Mouse (Mus musculus) midbrain, embryonic 11.5 days (tissue): Measurements from ENCODE around the gene Tbc1d10c. TPM values are rescaled to one million over a fixed set of nuclear protein-coding genes. Genes with fewer than 3 reads are reported as not detected.
A peak's percentile ranks its signal among the peaks of the same experiment; 100 is the strongest.

Experiments
- ATAC-seq: fragments of 200-750 bp; cut with Nextera tagmentation; 2 replicates; pipeline ENCODE4 v1.8.0; 2017; ENCODE audit warnings: moderate TSS enrichment, moderate library complexity; ENCODE audit not compliant: low FRiP score
- DNase-seq: peaks from one replicate; pipeline ENCODE4 v3.0.0; 2015; ENCODE audit warnings: low spot score; ENCODE audit errors: missing footprints
- H3K27ac ChIP-seq: fragments of 300-500 bp; sonication (generic); 2 replicates; pipeline ENCODE4 v1.5.1; 2014; ENCODE audit warnings: low read depth, low read length
- H3K27me3 ChIP-seq: fragments of 300-500 bp; sonication (generic); 2 replicates; pipeline ENCODE4 v1.6.1; 2014; ENCODE audit warnings: mild to moderate bottlenecking, low read length, moderate library complexity, mixed read lengths; ENCODE audit not compliant: control insufficient read depth, insufficient read depth
- H3K36me3 ChIP-seq: fragments of 300-500 bp; sonication (generic); 2 replicates; pipeline ENCODE4 v1.6.1; 2014; ENCODE audit warnings: mild to moderate bottlenecking, low read length, moderate library complexity, mixed read lengths; ENCODE audit not compliant: control insufficient read depth, insufficient read depth
- H3K4me1 ChIP-seq: fragments of 300-500 bp; sonication (generic); 2 replicates; pipeline ENCODE4 v1.6.1; 2014; ENCODE audit warnings: low read length; ENCODE audit not compliant: control insufficient read depth, insufficient read depth
- H3K4me2 ChIP-seq: fragments of 300-500 bp; sonication (generic); 2 replicates; pipeline ENCODE4 v1.6.1; 2014; ENCODE audit warnings: mild to moderate bottlenecking, moderate library complexity
- H3K4me3 ChIP-seq: fragments of 300-500 bp; sonication (generic); 2 replicates; pipeline ENCODE4 v1.5.1; 2014; ENCODE audit warnings: low read depth, low read length
- H3K9ac ChIP-seq: fragments of 300-500 bp; sonication (generic); 2 replicates; pipeline ENCODE4 v1.6.1; 2014; ENCODE audit warnings: low read length
- H3K9me3 ChIP-seq: fragments of 300-500 bp; sonication (generic); 2 replicates; pipeline ENCODE4 v1.6.1; 2016; ENCODE audit warnings: low read length; ENCODE audit not compliant: control insufficient read depth
- WGBS: fragments of 180-500 bp; shearing (Covaris S2); extraction: QIAGEN DNeasy Blood & Tissue Kit; methylation state at CpG from one replicate; pipeline ENCODE4 v1.1.7; 2014; 5-methylcytosine and 5-hydroxymethylcytosine counted together
- polyA plus RNA-seq: library from polyadenylated mRNA; unstranded; fragments of >200 nt; fragmentation: Nextera tagmentation; extraction: Ambion mirVana; gene quantifications from 2 replicates; pipeline ENCODE4 v1.2.1, GENCODE M21; 2014

The Tbc1d10c gene
- polyA plus RNA-seq, 1 experiment from 2014 or later: 0.29 TPM

DNA sequence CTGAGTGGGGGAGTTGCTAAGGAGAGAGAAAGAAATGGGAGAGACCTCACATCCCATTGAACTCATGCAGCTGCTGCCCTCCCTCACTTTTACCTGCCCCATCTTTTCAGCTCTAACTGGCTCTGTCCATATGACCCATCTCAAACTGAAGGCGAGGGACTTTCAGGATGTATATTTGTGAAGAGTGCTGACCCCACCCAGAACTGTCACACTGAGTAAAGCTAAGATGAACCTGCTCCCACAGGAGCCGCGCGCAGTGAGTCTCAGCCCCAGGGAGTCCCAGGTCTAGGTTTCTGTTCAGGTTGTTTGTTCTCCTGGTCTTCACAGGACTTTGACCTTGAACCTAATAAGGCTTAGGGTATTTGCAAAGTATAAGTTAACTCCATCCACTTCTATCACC, 37.8 kb upstream of the Tbc1d10c start:
- Histone ChIP-seq H3K4me3 (no peak overlapping the region), H3K4me2 (no peak overlapping the region), H3K27me3 (peaks cover 3% of the 10 kb centered on the region; the same call in 1 of the 2 replicates), H3K36me3 (no peaks in the 10 kb centered on the region), H3K27ac (no peak overlapping the region), H3K4me1 (peaks cover 9% of the 10 kb centered on the region), H3K9me3 (no peaks in the 10 kb centered on the region), H3K9ac (no peak overlapping the region)
- WGBS: 78% methylated on average over 4 of the region's 4 CpGs
- peak; percentile 64 for DNase-seq
- no peak for ATAC-seq

DNA sequence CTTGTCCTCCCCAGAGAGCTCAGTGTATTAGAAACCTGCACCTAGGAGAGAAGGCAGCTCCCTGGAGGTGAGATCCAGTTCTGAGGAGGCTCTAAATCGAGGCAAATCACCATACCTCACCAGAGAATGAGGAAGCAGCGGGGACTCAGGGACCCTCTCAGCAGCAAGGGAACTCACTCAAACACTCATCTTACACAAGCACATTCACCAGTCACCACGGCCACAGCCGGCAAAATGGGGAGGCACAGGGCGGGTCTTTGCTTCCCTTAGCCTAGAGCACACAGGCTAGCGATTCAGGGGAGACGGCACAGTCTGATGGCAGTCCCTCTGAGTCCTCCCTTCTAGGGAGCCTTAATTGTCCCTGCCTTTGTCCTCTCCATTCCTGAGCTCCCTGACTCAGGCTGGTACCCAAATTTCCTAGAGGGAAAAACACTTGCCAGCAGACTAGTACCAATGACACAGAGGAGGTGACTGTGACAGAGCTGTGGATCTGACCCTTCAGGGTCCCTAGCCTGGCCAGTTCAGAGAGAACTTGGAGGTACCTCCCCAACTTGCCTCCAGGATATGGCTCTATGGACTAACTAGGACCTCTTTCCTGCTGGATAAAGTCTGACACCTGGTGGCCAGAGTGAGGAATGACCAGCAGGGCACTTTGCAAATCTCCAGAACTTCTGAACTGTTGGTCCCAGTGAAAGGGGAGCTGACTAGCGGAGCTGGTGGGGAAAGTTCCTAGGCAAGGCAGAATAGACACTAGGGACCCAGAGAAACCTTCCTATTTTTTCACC, 37.0 kb upstream of the Tbc1d10c start:
- Histone ChIP-seq H3K9ac (no peak overlapping the region), H3K4me2 (no peak overlapping the region), H3K36me3 (no peaks in the 10 kb centered on the region), H3K4me1 (peaks cover 9% of the 10 kb centered on the region), H3K27ac (no peak overlapping the region), H3K4me3 (no peak overlapping the region), H3K27me3 (peaks cover 3% of the 10 kb centered on the region; the same call in 1 of the 2 replicates), H3K9me3 (no peaks in the 10 kb centered on the region)
- 20% methylated on average over 8 of the region's 8 CpGs for WGBS
- 0 out of 2 replicates have a peak, but pooled peaks have one; percentile 18 for ATAC-seq
- DNase-seq: peak; percentile 97

DNA sequence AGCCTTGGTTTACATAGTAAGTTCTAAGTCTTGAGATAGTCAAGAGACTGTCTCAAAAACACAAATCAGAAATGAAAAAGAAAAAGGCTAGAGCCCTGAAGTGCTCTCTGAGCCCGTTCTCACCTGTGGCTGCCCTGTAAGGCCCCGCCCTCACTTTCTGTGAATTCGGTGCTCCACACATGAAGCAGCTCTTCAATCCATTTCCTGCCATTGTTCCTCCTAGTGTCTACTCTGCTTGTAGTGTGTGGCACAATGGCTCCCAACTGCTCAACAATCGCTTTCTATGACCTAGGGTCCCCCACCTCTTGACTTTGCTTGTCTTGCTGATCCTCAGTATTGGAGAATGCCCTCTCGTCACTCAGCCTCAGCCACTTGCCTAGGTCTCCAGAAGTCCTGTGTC, 36.4 kb upstream of the Tbc1d10c start:
- ATAC-seq (no peak), DNase-seq (no peak)
- H3K27ac ChIP-seq: no peak overlapping the region
- WGBS: 71% methylated on average over 5 of the region's 5 CpGs
- H3K36me3 ChIP-seq: no peaks in the 10 kb centered on the region
- H3K4me1 ChIP-seq: peaks cover 7% of the 10 kb centered on the region
- H3K9me3 ChIP-seq: no peaks in the 10 kb centered on the region
- H3K9ac ChIP-seq: no peak overlapping the region
- no peak overlapping the region for H3K4me3 ChIP-seq
- no peak overlapping the region for H3K4me2 ChIP-seq
- peaks cover 3% of the 10 kb centered on the region; the same call in 1 of the 2 replicates for H3K27me3 ChIP-seq

DNA sequence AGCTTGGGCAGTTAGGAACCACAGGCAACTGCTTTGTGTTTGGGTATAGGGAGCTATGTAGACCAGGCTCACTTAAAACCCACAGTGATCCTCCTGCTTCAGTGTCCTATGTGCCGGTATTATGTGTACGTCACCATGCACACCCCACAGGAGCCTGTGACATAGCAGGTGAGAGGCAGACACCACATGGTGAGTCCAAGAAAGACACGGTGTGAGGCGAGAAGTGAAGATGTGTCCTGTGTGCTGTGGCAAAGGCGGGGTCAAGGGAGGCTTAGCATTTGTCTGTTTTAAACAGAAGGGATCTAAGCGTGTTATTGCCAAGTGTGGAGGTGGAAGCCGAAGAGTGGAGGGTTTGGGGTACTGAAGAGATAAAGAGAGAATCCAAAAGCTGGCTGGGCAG, 35.7 kb upstream of the Tbc1d10c start:
- WGBS: 91% methylated on average over 7 of the region's 7 CpGs
- H3K27me3 ChIP-seq: peaks cover 3% of the 10 kb centered on the region; the same call in 1 of the 2 replicates

DNA sequence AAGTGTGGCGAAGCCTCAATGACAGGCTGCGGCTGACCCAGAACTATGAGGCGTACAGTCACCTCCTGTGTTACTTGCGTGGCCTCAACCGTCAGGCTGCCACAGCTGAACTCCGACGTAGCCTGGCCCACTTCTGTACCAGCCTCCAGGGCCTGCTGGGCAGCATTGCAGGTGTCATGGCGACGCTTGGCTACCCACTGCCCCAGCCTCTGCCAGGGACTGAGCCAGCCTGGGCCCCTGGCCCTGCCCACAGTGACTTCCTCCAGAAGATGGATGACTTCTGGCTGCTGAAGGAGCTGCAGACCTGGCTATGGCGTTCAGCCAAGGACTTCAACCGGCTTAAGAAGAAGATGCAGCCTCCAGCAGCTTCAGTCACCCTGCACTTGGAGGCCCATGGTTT, 31.1 kb upstream of the Tbc1d10c start:
- no peak overlapping the region for H3K4me3 ChIP-seq
- H3K9me3 ChIP-seq: no peaks in the 10 kb centered on the region
- no peaks in the 10 kb centered on the region; the same call in 1 of the 2 replicates for H3K27me3 ChIP-seq
- no peak for ATAC-seq
- H3K4me1 ChIP-seq: no peaks in the 10 kb centered on the region
- H3K4me2 ChIP-seq: no peak overlapping the region
- H3K9ac ChIP-seq: no peak overlapping the region
- no peaks in the 10 kb centered on the region for H3K36me3 ChIP-seq
- H3K27ac ChIP-seq: no peak overlapping the region
- 88% methylated on average over 11 of the region's 11 CpGs for WGBS
- peak; percentile 37 for DNase-seq

More for the DNA sequence above, 35.7 kb upstream of the Tbc1d10c start:
- no peak overlapping the region for H3K9ac ChIP-seq
- no peak overlapping the region for H3K27ac ChIP-seq
- peaks cover 4% of the 10 kb centered on the region for H3K4me1 ChIP-seq
- H3K9me3 ChIP-seq: no peaks in the 10 kb centered on the region
- peak; percentile 1 for DNase-seq
- no peak overlapping the region for H3K4me2 ChIP-seq
- ATAC-seq: no peak
- H3K4me3 ChIP-seq: no peak overlapping the region
- no peaks in the 10 kb centered on the region for H3K36me3 ChIP-seq

DNA sequence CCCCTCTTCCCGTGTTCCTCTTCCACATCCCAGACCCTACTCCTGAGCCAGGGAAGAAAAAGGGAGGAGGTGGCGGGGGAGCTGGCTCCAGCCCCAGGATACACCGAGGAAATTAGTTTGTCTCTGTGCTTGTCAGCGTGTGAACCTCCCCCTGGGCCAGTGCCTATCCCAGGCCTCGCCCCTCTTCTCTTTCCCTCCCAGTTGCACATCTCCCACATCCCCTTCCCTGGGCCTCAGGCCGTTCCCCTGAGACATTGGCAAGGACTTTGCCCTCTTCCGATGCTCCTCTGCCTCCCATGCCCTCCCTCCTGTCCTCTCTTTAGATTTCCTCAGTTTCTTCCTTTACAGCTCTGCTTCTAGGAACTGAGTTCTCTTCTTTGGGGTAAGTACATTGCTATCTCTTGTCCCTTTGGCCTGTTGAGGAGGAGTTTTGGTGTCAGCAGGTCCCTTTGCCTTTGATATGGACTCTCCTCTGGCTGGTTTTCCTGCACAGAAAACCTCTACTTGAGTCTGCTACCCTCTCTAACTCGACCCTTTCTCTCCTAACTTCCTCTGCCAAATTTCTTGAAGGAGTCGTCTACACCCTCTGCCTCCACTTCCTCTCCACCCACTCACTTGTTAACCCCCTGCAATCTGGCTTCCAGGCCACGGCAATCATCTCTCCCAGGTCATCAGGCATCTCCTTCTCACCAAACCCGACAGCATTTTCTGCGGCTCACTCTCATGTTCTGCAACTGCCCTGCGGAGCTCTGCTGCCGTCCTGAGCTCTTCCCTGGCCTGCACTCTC, 30.1 kb upstream of the Tbc1d10c start:
- 0 out of 2 replicates have a peak, but pooled peaks cover 1% of the 10 kb centered on the region for H3K4me1 ChIP-seq
- 48% methylated on average over 14 of the region's 14 CpGs for WGBS
- H3K27ac ChIP-seq: no peak overlapping the region
- H3K27me3 ChIP-seq: peaks cover 10% of the 10 kb centered on the region
- H3K4me2 ChIP-seq: no peak overlapping the region
- H3K9me3 ChIP-seq: no peaks in the 10 kb centered on the region
- no peak overlapping the region for H3K4me3 ChIP-seq
- no peak for DNase-seq
- no peak overlapping the region for H3K9ac ChIP-seq
- no peak for ATAC-seq
- no peaks in the 10 kb centered on the region for H3K36me3 ChIP-seq

DNA sequence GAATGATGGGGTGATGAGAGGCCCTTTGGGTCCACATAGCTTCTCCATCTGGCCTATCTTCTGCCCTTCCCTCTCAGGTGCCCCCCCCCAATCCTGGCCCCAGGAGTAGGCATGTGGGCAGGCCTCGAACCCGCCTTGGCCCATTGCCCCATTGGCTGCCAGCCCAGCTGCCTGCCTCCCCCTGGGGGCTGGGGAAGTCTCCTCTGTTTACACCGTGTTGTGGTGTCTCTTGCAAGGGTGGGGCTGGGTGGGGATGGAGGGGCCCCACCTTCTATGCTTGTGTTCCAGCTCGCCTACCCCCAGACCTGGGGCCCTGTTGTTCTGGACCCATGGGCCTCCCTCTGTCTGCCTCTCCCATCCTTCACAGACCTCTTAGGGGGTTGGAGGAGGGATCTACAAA, 29.3 kb upstream of the Tbc1d10c start:
- H3K9ac ChIP-seq: no peak overlapping the region
- no peaks in the 10 kb centered on the region for H3K36me3 ChIP-seq
- ATAC-seq (no peak), DNase-seq (no peak)
- H3K4me2 ChIP-seq: no peak overlapping the region
- no peaks in the 10 kb centered on the region for H3K9me3 ChIP-seq
- WGBS: 49% methylated on average over 4 of the region's 4 CpGs
- 0 out of 2 replicates have a peak, but pooled peaks cover 2% of the 10 kb centered on the region for H3K4me1 ChIP-seq
- no peak overlapping the region for H3K27ac ChIP-seq
- H3K4me3 ChIP-seq: no peak overlapping the region
- peaks cover 16% of the 10 kb centered on the region for H3K27me3 ChIP-seq

DNA sequence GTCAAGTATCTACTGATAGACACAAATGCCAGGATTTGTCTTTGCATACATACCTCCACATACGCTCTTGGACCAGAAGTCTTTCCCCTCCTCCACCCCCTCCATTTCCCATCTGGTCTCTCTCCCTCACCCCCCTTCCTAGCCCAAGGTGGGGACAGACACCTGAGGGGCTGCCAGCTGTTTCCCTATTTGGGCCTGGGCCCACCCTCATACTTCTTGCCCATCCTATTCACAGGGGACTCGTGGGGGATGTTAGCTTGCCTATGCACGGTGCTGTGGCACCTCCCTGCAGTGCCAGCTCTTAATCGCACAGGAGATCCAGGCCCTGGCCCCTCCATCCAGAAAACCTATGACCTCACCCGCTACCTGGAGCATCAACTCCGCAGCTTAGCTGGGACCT, 28.9 kb upstream of the Tbc1d10c start:
- H3K27ac ChIP-seq: no peak overlapping the region
- no peak overlapping the region for H3K9ac ChIP-seq
- 80% methylated on average over 6 of the region's 6 CpGs for WGBS
- H3K4me1 ChIP-seq: peaks cover 4% of the 10 kb centered on the region
- ATAC-seq: no peak
- H3K4me3 ChIP-seq: no peak overlapping the region
- DNase-seq: no peak
- H3K36me3 ChIP-seq: no peaks in the 10 kb centered on the region
- peaks cover 21% of the 10 kb centered on the region for H3K27me3 ChIP-seq
- no peak overlapping the region for H3K4me2 ChIP-seq
- no peaks in the 10 kb centered on the region for H3K9me3 ChIP-seq

DNA sequence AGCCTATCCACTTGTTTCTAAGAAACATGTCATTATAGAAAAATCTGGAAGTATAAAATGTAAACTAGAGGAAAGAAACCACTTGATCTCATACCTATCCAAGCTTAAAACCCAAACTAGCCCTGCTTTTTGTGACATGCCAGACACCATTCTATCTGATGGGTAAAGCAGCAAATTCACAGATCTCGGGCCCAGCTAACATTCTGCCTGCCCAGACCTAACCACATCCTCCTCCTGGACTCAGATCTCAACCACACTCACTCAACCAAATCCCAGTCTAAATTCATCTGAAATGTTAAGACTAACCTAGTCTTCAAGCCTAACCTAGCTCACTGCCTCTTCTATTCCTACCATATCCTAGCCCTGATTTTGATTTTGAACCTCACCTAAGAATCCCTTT, 27.7 kb upstream of the Tbc1d10c start:
- H3K9ac ChIP-seq: no peak overlapping the region
- peaks cover 16% of the 10 kb centered on the region for H3K4me1 ChIP-seq
- ATAC-seq (no peak), DNase-seq (no peak)
- no peak overlapping the region for H3K4me3 ChIP-seq
- no peak overlapping the region for H3K27ac ChIP-seq
- H3K36me3 ChIP-seq: no peaks in the 10 kb centered on the region
- WGBS: 81% methylated on average over 1 of the region's 1 CpGs
- H3K9me3 ChIP-seq: no peaks in the 10 kb centered on the region
- no peak overlapping the region for H3K4me2 ChIP-seq
- H3K27me3 ChIP-seq: peaks cover 32% of the 10 kb centered on the region
